8 mouse cellular contexts compared by ENCODE assay signal in the genomic region with DNA sequence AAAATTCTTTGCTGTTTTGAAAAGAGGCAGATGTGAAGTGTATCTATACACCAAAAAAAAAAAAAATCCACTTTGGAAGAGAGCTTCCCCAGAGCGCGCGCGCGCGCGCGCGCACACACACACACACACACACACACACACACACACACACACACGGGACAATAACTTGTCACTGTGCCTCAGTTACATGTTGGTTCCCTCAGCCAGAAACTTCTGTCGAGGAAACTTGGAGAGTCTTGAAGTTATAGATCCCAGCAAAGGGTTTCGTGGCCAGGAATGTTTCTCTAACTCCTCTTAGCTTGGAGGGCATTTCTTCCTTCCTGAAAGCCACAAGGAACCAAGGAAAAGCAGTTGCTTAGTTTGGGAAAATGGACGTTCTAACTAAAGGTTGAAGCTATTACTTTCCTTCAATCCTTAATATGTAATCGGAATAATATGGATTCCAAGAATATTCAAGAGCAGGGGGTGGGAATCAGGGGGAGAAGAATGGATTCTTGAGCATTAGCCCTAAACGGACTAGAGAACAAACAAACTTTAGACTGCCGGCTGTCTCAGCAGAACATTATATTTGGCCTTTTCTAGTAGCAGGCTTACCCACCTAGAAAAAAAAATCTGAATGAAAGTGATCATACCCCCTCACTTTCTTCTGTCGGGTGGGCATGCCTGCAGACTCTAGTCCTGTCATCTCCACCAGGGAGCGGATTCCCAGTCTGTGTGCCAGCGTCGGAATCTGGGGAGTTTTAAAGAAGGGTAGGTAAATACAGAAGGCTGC. TPM values are rescaled to one million over a fixed set of nuclear protein-coding genes. Genes with fewer than 3 reads are reported as not detected.
A peak's percentile ranks its signal among the peaks of the same experiment; 100 is the strongest.
DNase-seq lines count a peak whose midpoint lies in the region; ATAC-seq and TF ChIP-seq lines count a peak whose summit lies in the region.

No protein-coding gene starts in this region.

- intact Hi-C loops in left cerebral cortex, postnatal 4 days (cut with DNase I): no loop called here
- intact Hi-C loops in left cerebral cortex, postnatal 10 days (cut with DNase I): loop anchor here (5.0 to 10.0 kb wide), 2 partner anchors 137 to 229 kb away; no protein-coding TSS in a partner anchor

- peak overlapping the region; percentile 45 for H3K4me3 ChIP-seq in embryonic fibroblast, embryonic 13.5 days (ENCODE audit: insufficient read depth, low read length)
- peak overlapping the region; percentile 35 for H3K4me3 ChIP-seq in intestine, embryonic 16.5 days (ENCODE audit: low read length)
- H3K4me3 ChIP-seq in midbrain, embryonic 12.5 days: peak overlapping the region; percentile 28

- peak; percentile 46 for DNase-seq in left cerebral cortex, postnatal 4 days
- no peak for DNase-seq in left cerebral cortex, postnatal 10 days (ENCODE audit: extremely low spot score in 1 of 2, low spot score in 2 of 2)
- DNase-seq in right cerebral cortex, postnatal 4 days: no peak
- DNase-seq in right cerebral cortex, adult 2 months (ENCODE audit: low spot score in 2 of 2): no peak
- no peak for DNase-seq in thymus, postnatal 4 days

- H3K9ac ChIP-seq in intestine, embryonic 16.5 days (ENCODE audit: low read depth, low read length): peak overlapping the region; percentile 31
- peak overlapping the region; percentile 43; the same call in 1 of the 2 replicates for H3K9ac ChIP-seq in midbrain, embryonic 12.5 days (replicated peaks)

- WGBS in intestine, embryonic 16.5 days: 2% methylated on average over 20 of the region's 20 CpGs
- WGBS in midbrain, embryonic 12.5 days: 2% methylated on average over 20 of the region's 20 CpGs

- peak overlapping the region; percentile 88 for H3K4me2 ChIP-seq in intestine, embryonic 16.5 days (ENCODE audit: low read depth, low read length)
- peak overlapping the region; percentile 87 for H3K4me2 ChIP-seq in midbrain, embryonic 12.5 days (replicated peaks)

- no peaks in the 10 kb centered on the region for H3K27me3 ChIP-seq in intestine, embryonic 16.5 days (replicated peaks; ENCODE audit: control insufficient read depth, insufficient read depth, low read length)
- H3K27me3 ChIP-seq in midbrain, embryonic 12.5 days: peaks cover 56% of the 10 kb centered on the region

- H3K9me3 ChIP-seq in intestine, embryonic 16.5 days (ENCODE audit: control insufficient read depth, low read length): no peaks in the 10 kb centered on the region
- no peaks in the 10 kb centered on the region for H3K9me3 ChIP-seq in midbrain, embryonic 12.5 days

- TF ChIP-seq POLR2A in embryonic fibroblast, embryonic 13.5 days (IDR thresholded peaks at IDR 0.05; ENCODE audit: low read depth, low read length): no peak

- peaks cover 2% of the 10 kb centered on the region; the same call in 1 of the 2 replicates for H3K4me1 ChIP-seq in embryonic fibroblast, embryonic 13.5 days (ENCODE audit: control insufficient read depth, insufficient read depth, low read length)
- H3K4me1 ChIP-seq in intestine, embryonic 16.5 days (ENCODE audit: control insufficient read depth, insufficient read depth, low read length): peaks cover 19% of the 10 kb centered on the region
- peaks cover 46% of the 10 kb centered on the region for H3K4me1 ChIP-seq in midbrain, embryonic 12.5 days

- no peaks in the 10 kb centered on the region for H3K36me3 ChIP-seq in intestine, embryonic 16.5 days (ENCODE audit: control insufficient read depth, insufficient read depth, low read length)
- H3K36me3 ChIP-seq in midbrain, embryonic 12.5 days: no peaks in the 10 kb centered on the region

- no peak for ATAC-seq in intestine, embryonic 16.5 days
- no peak for ATAC-seq in midbrain, embryonic 12.5 days (ENCODE audit: low FRiP score, low read depth)

- H3K27ac ChIP-seq in embryonic fibroblast, embryonic 13.5 days (ENCODE audit: insufficient read depth, low read length): peak overlapping the region; percentile 95
- H3K27ac ChIP-seq in intestine, embryonic 16.5 days (ENCODE audit: low read length): peak overlapping the region; percentile 77
- no peak overlapping the region for H3K27ac ChIP-seq in midbrain, embryonic 12.5 days (replicated peaks)

- TF ChIP-seq CTCF in embryonic fibroblast, embryonic 13.5 days (IDR thresholded peaks at IDR 0.05; ENCODE audit: borderline replicate concordance, insufficient read depth, low read length): no peak

RNA-seq across cellular contexts. Expression of gene E130114P18Rik, which starts 2.2 kb away (rescaled TPM):
- total RNA-seq in left cerebral cortex, postnatal 4 days (2021): 1 to 10 TPM; 6.6 to 8.2 TPM
- 1 to 10 TPM; 6.1 to 6.9 TPM for total RNA-seq in left cerebral cortex, postnatal 10 days (2021)
- polyA plus RNA-seq in embryonic fibroblast, embryonic 13.5 days (2011; ENCODE audit: insufficient read length, low read depth, missing spikeins): 0.77 TPM in 1 of 2 replicates, not detected in the other
- polyA plus RNA-seq in intestine, embryonic 16.5 days (2015; fragmentation: Nextera tagmentation; extraction: Ambion mirVana): 2.5 and 2.6 TPM in 2 replicates
- 11.5 and 16.5 TPM in 2 replicates for polyA plus RNA-seq in midbrain, embryonic 12.5 days (2016; fragmentation: Nextera tagmentation; extraction: Ambion mirVana)

RNA-seq across cellular contexts. Expression of gene Nfia, which starts 3.1 kb away (rescaled TPM):
- total RNA-seq in left cerebral cortex, postnatal 4 days (2021): 10 to 100 TPM; 97.1 to 99.7 TPM
- total RNA-seq in left cerebral cortex, postnatal 10 days (2021): 10 to 100 TPM; 76.4 to 79.5 TPM
- polyA plus RNA-seq in embryonic fibroblast, embryonic 13.5 days (2011; ENCODE audit: insufficient read length, low read depth, missing spikeins): 22.0 and 53.0 TPM in 2 replicates
- 23.7 and 24.0 TPM in 2 replicates for polyA plus RNA-seq in intestine, embryonic 16.5 days (2015; fragmentation: Nextera tagmentation; extraction: Ambion mirVana)
- polyA plus RNA-seq in midbrain, embryonic 12.5 days (2016; fragmentation: Nextera tagmentation; extraction: Ambion mirVana): 28.5 and 28.6 TPM in 2 replicates
